ENCODE assay signal across 13 mouse cellular contexts in the genomic region with DNA sequence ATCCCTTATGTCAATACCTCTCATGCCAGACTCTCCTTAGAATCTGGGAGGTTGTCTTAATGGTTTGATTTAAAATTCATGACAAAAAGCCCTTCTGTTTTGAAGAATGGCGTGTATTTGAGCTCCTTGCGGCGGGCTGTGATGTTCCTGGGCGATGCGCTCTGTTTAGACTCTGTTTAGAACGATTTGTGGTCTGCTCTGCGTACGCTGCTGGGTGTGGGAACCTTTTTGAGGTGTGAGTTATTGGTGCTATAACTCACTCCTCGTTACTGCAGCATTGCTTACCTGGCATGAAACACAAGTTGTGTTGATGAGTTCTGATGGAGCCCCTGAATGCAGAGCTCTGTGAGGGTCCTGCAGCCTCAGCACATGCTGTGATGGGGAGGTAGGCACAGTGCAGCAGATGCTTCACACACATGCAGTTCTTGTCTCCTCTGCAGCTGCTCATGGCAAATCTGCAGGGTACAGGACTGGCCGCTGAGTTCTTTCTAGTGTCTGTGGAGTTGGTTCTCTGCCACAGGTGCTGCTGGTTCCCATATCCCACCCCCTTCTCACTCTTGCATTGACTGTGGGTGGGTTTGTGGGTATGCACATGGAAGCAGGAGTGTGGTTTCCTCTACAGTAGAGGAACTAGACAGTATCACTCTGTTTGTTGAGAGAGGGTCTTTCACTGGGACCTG. TPM values are rescaled to one million over a fixed set of nuclear protein-coding genes. Genes with fewer than 3 reads are reported as not detected.
A peak's percentile ranks its signal among the peaks of the same experiment; 100 is the strongest.
DNase-seq lines count a peak whose midpoint lies in the region; ATAC-seq and TF ChIP-seq lines count a peak whose summit lies in the region.
"Had no signal": no experiment of that assay in that cellular context is flagged by ENCODE, and none has a peak within 500 bp of the region (broad histone marks: within the 10 kb centered on the region; RNA-seq: fewer than 3 reads in every experiment).

No protein-coding gene starts in this region.

- intact Hi-C loops in heart, adult 2 months (cut with DNase I), result no loop called here

- TF ChIP-seq EP300 in heart, adult 2 months (IDR thresholded peaks at IDR 0.05; ENCODE audit: insufficient read depth, low read depth, low read length), result no peak

- H3K36me3 ChIP-seq in forebrain, postnatal 0 days (ENCODE audit: insufficient read depth), result no peaks in the 10 kb centered on the region
- H3K36me3 ChIP-seq in forebrain, embryonic 10.5 days (replicated peaks), result peaks cover 37% of the 10 kb centered on the region
- H3K36me3 ChIP-seq in midbrain, embryonic 11.5 days (ENCODE audit: control insufficient read depth, insufficient read depth, low read length), result peaks cover 6% of the 10 kb centered on the region
- no peaks in the 10 kb centered on the region; the same call in 1 of the 2 replicates for H3K36me3 ChIP-seq in midbrain, postnatal 0 days (ENCODE audit: insufficient read depth, low read length)
- H3K36me3 ChIP-seq in midbrain, embryonic 13.5 days, result peaks cover 6% of the 10 kb centered on the region; the same call in 1 of the 2 replicates
- no peaks in the 10 kb centered on the region for H3K36me3 ChIP-seq in heart, adult 2 months (ENCODE audit: control insufficient read depth, insufficient read depth, low read length)

- peaks cover 3% of the 10 kb centered on the region for H3K79me2 ChIP-seq in heart, adult 2 months (replicated peaks; ENCODE audit: control insufficient read depth, insufficient read depth, low read length)

- no peak overlapping the region for H3K9ac ChIP-seq in forebrain, postnatal 0 days
- no peak overlapping the region for H3K9ac ChIP-seq in midbrain, embryonic 11.5 days (ENCODE audit: low read length)
- no peak overlapping the region; the same call in 1 of the 2 replicates for H3K9ac ChIP-seq in midbrain, postnatal 0 days (replicated peaks; ENCODE audit: low read length, poor library complexity, severe bottlenecking)
- H3K9ac ChIP-seq in midbrain, embryonic 13.5 days (replicated peaks), result no peak overlapping the region
- no peak overlapping the region for H3K9ac ChIP-seq in heart, adult 2 months (ENCODE audit: low read depth, low read length)
- H3K9ac ChIP-seq: liver, embryonic 15.5 days had no signal

- no peak for TF ChIP-seq POLR2A in heart, adult 2 months (IDR thresholded peaks at IDR 0.05; ENCODE audit: insufficient read depth, low read depth, low read length)

- no peaks in the 10 kb centered on the region for H3K9me3 ChIP-seq in forebrain, postnatal 0 days (ENCODE audit: low read length)
- H3K9me3 ChIP-seq in forebrain, embryonic 10.5 days, result peaks cover 11% of the 10 kb centered on the region; the same call in 1 of the 2 replicates
- H3K9me3 ChIP-seq in midbrain, embryonic 11.5 days (ENCODE audit: control insufficient read depth, low read length), result no peaks in the 10 kb centered on the region
- no peaks in the 10 kb centered on the region for H3K9me3 ChIP-seq in midbrain, postnatal 0 days (ENCODE audit: low read length)
- no peaks in the 10 kb centered on the region for H3K9me3 ChIP-seq in midbrain, embryonic 13.5 days
- H3K9me3 ChIP-seq: heart, embryonic 10.5 days; liver, embryonic 15.5 days had no signal

- H3K4me1 ChIP-seq in forebrain, postnatal 0 days (ENCODE audit: insufficient read depth), result peaks cover 19% of the 10 kb centered on the region; the same call in 1 of the 2 replicates
- peaks cover 47% of the 10 kb centered on the region for H3K4me1 ChIP-seq in forebrain, embryonic 10.5 days
- peaks cover 17% of the 10 kb centered on the region for H3K4me1 ChIP-seq in midbrain, embryonic 11.5 days (ENCODE audit: control insufficient read depth, insufficient read depth, low read length)
- H3K4me1 ChIP-seq in midbrain, postnatal 0 days (ENCODE audit: insufficient read depth, low read length), result peaks cover 4% of the 10 kb centered on the region
- H3K4me1 ChIP-seq in midbrain, embryonic 13.5 days (replicated peaks), result peaks cover 67% of the 10 kb centered on the region
- peaks cover 21% of the 10 kb centered on the region for H3K4me1 ChIP-seq in heart, adult 2 months (ENCODE audit: control insufficient read depth, insufficient read depth, low read length)

- no peak for TF ChIP-seq CTCF in forebrain, postnatal 0 days (IDR thresholded peaks at IDR 0.05; ENCODE audit: low read depth)
- no peak for TF ChIP-seq CTCF in midbrain, postnatal 0 days (IDR thresholded peaks at IDR 0.05)
- no peak for TF ChIP-seq CTCF in heart, adult 2 months (IDR thresholded peaks at IDR 0.05)

- no peak for DNase-seq in forebrain, postnatal 0 days
- no peak for DNase-seq in forebrain, embryonic 10.5 days (ENCODE audit: extremely low spot score, low spot score)
- no peak for DNase-seq in midbrain, embryonic 11.5 days (ENCODE audit: low spot score, missing footprints)
- no peak for DNase-seq in midbrain, postnatal 0 days (ENCODE audit: low spot score)
- peak; percentile 67 for DNase-seq in thymus, postnatal 25 days
- no peak for DNase-seq in heart, adult 2 months
- DNase-seq in right cerebral cortex, postnatal 25 days, result no peak
- DNase-seq: cerebellum, postnatal 25 days; kidney, adult 11 months; right cerebral cortex, postnatal 14 days had no signal

- no peak overlapping the region for H3K4me2 ChIP-seq in forebrain, postnatal 0 days (ENCODE audit: low read depth)
- H3K4me2 ChIP-seq in midbrain, embryonic 11.5 days, result no peak overlapping the region
- H3K4me2 ChIP-seq in midbrain, postnatal 0 days (ENCODE audit: low read depth, low read length, poor library complexity, severe bottlenecking), result no peak overlapping the region
- H3K4me2 ChIP-seq in midbrain, embryonic 13.5 days (replicated peaks), result no peak overlapping the region
- H3K4me2 ChIP-seq: liver, embryonic 15.5 days had no signal

- ATAC-seq in forebrain, postnatal 0 days, result peak; percentile 57
- no peak for ATAC-seq in midbrain, embryonic 11.5 days (ENCODE audit: low FRiP score)
- no peak for ATAC-seq in midbrain, postnatal 0 days (ENCODE audit: low FRiP score)
- no peak for ATAC-seq in midbrain, embryonic 13.5 days

- H3K27me3 ChIP-seq in forebrain, postnatal 0 days (ENCODE audit: insufficient read depth, low read length), result no peaks in the 10 kb centered on the region
- no peaks in the 10 kb centered on the region for H3K27me3 ChIP-seq in forebrain, embryonic 10.5 days (ENCODE audit: poor library complexity, severe bottlenecking)
- no peaks in the 10 kb centered on the region for H3K27me3 ChIP-seq in midbrain, embryonic 11.5 days (ENCODE audit: control insufficient read depth, insufficient read depth, low read length)
- no peaks in the 10 kb centered on the region for H3K27me3 ChIP-seq in midbrain, postnatal 0 days (ENCODE audit: insufficient read depth, low read length)
- H3K27me3 ChIP-seq in midbrain, embryonic 13.5 days, result no peaks in the 10 kb centered on the region
- H3K27me3 ChIP-seq in heart, adult 2 months (ENCODE audit: control insufficient read depth, insufficient read depth, low read length), result no peaks in the 10 kb centered on the region
- H3K27me3 ChIP-seq: liver, embryonic 15.5 days had no signal

- no peak overlapping the region for H3K4me3 ChIP-seq in forebrain, postnatal 0 days (ENCODE audit: low read depth, low read length)
- no peak overlapping the region for H3K4me3 ChIP-seq in forebrain, embryonic 10.5 days
- H3K4me3 ChIP-seq in midbrain, embryonic 11.5 days (ENCODE audit: low read depth, low read length), result no peak overlapping the region
- H3K4me3 ChIP-seq in midbrain, postnatal 0 days (ENCODE audit: low read depth, low read length), result no peak overlapping the region
- no peak overlapping the region for H3K4me3 ChIP-seq in midbrain, embryonic 13.5 days (replicated peaks)
- H3K4me3 ChIP-seq in heart, adult 2 months, result no peak overlapping the region
- H3K4me3 ChIP-seq: heart, embryonic 10.5 days; liver, embryonic 15.5 days had no signal

- H3K27ac ChIP-seq in forebrain, postnatal 0 days (ENCODE audit: low read depth, low read length), result peak overlapping the region; percentile 54
- H3K27ac ChIP-seq in forebrain, embryonic 10.5 days, result no peak overlapping the region
- H3K27ac ChIP-seq in midbrain, embryonic 11.5 days (ENCODE audit: low read depth, low read length), result peak overlapping the region; percentile 25; the same call in 1 of the 2 replicates
- no peak overlapping the region for H3K27ac ChIP-seq in midbrain, postnatal 0 days (ENCODE audit: low read depth, low read length)
- H3K27ac ChIP-seq in midbrain, embryonic 13.5 days, result 0 out of 2 replicates have a peak overlapping the region, but pooled peaks have one; percentile 45
- no peak overlapping the region for H3K27ac ChIP-seq in heart, adult 2 months
- H3K27ac ChIP-seq: heart, embryonic 10.5 days; liver, embryonic 15.5 days had no signal

- WGBS in forebrain, postnatal 0 days, result 42% methylated on average over 10 of the region's 10 CpGs
- 86% methylated on average over 10 of the region's 10 CpGs for WGBS in forebrain, embryonic 10.5 days
- 66% methylated on average over 10 of the region's 10 CpGs for WGBS in midbrain, embryonic 11.5 days
- WGBS in midbrain, postnatal 0 days, result 54% methylated on average over 10 of the region's 10 CpGs
- WGBS in midbrain, embryonic 13.5 days, result 53% methylated on average over 10 of the region's 10 CpGs
- 88% methylated on average over 10 of the region's 10 CpGs for WGBS in heart, adult 2 months

RNA-seq across cellular contexts. Expression of a gene that starts 43.4 kb away (rescaled TPM):
- total RNA-seq in forebrain, postnatal 0 days (2014; rRNA removed), result 55.4 and 55.5 TPM in 2 replicates
- 58.2 and 63.1 TPM in 2 replicates for polyA plus RNA-seq in forebrain, postnatal 0 days (2015; fragmentation: Nextera tagmentation; extraction: Ambion mirVana)
- 40.7 and 40.9 TPM in 2 replicates for polyA plus RNA-seq in forebrain, embryonic 10.5 days (2016; fragmentation: Nextera tagmentation; extraction: Ambion mirVana)
- 66.9 and 76.6 TPM in 2 replicates for polyA plus RNA-seq in midbrain, embryonic 11.5 days (2014; fragmentation: Nextera tagmentation; extraction: Ambion mirVana)
- 51.3 and 80.9 TPM in 2 replicates for total RNA-seq in midbrain, postnatal 0 days (2014; rRNA removed)
- 65.4 and 66.4 TPM in 2 replicates for polyA plus RNA-seq in midbrain, postnatal 0 days (2015; fragmentation: Nextera tagmentation; extraction: Ambion mirVana)
- 47.2 and 53.5 TPM in 2 replicates for polyA plus RNA-seq in midbrain, embryonic 13.5 days (2015; fragmentation: Nextera tagmentation; extraction: Ambion mirVana)
- total RNA-seq in heart, adult 2 months (2021), result 10 to 100 TPM; 35.2 to 42.9 TPM
- 3.7 and 8.8 TPM in 2 replicates for polyA plus RNA-seq in heart, adult 2 months (2012; rRNA removed)

Comparison
In these comparisons a context has a peak if more than half of its experiments do, and no peak if none do; other contexts are left out.
1. H3K27ac ChIP-seq: peak in forebrain, postnatal 0 days (single experiment), midbrain, embryonic 11.5 days (single experiment) and midbrain, embryonic 13.5 days (single experiment); none in forebrain, embryonic 10.5 days (single experiment), midbrain, postnatal 0 days (single experiment) and heart, adult 2 months (single experiment).